Mouse (Mus musculus): Measurements from ENCODE around the gene Akt3. TPM values are rescaled to one million over a fixed set of nuclear protein-coding genes. Genes with fewer than 3 reads are reported as not detected.

The Akt3 gene
- polyA plus RNA-seq, 1 experiment from 2014 or later = 17.7 TPM

DNA sequence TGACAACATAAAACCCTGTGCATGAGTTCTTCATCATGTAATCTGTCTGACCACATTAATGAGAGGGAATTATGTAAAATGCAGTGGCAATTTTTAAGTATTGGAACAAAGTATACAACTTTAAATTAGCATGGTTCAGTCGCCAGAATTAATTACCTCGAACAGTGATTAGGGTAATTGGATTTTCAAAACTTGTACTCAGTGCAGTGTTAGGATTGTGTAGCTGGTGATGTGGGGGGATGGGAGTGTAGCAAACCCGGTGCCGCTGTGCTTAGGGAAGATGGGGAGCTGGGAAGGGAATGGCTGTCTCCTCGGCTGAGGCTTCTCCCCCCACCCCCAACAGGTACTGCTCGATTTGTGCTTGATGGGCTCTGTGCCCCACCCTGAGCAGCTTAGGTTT lies 255.1 kb downstream of the Akt3 start:
- no peaks in the 10 kb centered on the region for H3K36me3 ChIP-seq (ENCODE audit: control insufficient read depth, insufficient read depth, low read length)
- H3K4me3 ChIP-seq (ENCODE audit: low read length) = no peak overlapping the region
- peaks cover 30% of the 10 kb centered on the region for H3K4me1 ChIP-seq (ENCODE audit: control insufficient read depth, insufficient read depth, low read depth, low read length)
- H3K27ac ChIP-seq (ENCODE audit: low read depth, low read length) = no peak overlapping the region
- no peaks in the 10 kb centered on the region for H3K27me3 ChIP-seq (replicated peaks; ENCODE audit: control insufficient read depth, insufficient read depth, low read length)
- WGBS = 51% methylated on average over 6 of the region's 6 CpGs
- no peak overlapping the region for H3K4me2 ChIP-seq (ENCODE audit: low read length)
- no peak overlapping the region for H3K9ac ChIP-seq (ENCODE audit: low read depth, low read length)
- ATAC-seq = peak; percentile 12; the same call in 1 of the 2 replicates
- no peaks in the 10 kb centered on the region for H3K9me3 ChIP-seq (ENCODE audit: control insufficient read depth, low read length)

DNA sequence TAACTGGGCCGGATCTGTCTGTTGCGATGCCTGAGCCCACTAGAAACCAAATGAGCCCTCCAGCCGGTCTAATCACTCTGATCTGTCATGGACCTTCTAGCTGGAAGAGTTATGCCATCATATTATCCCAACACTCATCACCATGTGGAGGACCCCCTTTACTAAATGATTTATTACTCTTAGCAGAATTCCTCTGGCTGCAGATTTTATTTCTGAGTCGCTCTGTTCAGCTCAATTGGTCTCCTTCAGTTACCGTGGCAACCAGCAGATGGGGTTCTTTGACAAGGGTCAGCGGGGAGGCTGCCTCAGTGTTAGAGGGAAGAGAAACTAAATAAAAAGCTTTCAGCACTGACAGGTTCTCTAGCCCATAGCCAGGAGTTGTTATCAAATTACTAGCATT lies 259.0 kb downstream of the Akt3 start:
- WGBS = 11% methylated on average over 6 of the region's 6 CpGs
- no peaks in the 10 kb centered on the region for H3K9me3 ChIP-seq (ENCODE audit: control insufficient read depth, low read length)
- H3K4me2 ChIP-seq (ENCODE audit: low read length) = no peak overlapping the region
- H3K36me3 ChIP-seq (ENCODE audit: control insufficient read depth, insufficient read depth, low read length) = no peaks in the 10 kb centered on the region
- H3K9ac ChIP-seq (ENCODE audit: low read depth, low read length) = no peak overlapping the region
- H3K4me1 ChIP-seq (ENCODE audit: control insufficient read depth, insufficient read depth, low read depth, low read length) = peaks cover 52% of the 10 kb centered on the region
- no peak overlapping the region for H3K4me3 ChIP-seq (ENCODE audit: low read length)
- ATAC-seq = peak; percentile 57
- no peaks in the 10 kb centered on the region for H3K27me3 ChIP-seq (replicated peaks; ENCODE audit: control insufficient read depth, insufficient read depth, low read length)
- peak overlapping the region; percentile 50 for H3K27ac ChIP-seq (ENCODE audit: low read depth, low read length)

DNA sequence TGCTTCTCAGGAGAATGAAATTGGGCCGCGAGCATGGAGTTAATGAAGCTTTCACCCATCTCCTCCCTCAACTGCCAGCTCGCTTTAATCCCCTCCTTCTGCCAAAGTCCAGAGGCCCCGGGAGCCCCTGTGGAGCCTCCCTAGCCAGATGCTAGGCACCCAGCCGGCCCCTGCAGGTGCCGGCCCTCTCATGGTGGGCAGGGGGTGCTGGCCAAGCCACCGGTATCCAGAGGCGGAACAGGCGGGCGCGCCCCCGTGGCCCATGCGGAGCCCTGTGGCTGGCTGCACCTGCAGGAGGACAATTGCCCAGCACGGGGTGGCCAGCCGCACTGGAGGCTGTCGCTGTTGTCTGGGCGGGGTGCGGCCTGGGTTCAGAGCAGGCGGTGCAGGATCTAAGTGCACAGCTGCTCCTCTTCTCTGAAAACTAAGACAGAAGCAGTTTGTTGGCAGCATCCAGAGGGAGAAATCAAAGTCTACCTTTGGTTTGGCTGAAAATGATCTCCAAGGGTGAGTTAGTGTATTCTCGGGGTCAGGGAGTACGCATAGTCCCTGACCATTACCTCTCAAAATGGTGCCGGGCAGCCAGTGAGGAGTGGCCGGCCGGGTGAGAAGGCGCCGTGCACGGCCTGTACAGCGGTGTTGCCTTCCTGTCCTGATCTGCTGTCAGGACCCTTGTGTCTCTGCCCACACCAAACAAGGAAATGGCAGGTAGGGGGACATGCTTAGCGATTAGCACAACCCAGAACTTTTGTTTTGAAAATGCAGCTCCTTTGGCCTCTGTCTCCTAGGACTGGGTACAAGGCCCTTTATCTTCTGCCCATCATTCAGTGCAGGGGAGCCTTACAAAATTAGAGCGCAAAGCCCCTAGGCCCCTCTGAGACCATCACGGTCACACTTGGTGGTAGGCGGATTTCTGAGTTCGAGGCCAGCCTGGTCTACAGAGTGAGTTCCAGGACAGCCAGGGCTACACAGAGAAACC lies 260.0 kb downstream of the Akt3 start:
- ATAC-seq = peak; percentile 43
- Histone ChIP-seq H3K4me1 (ENCODE audit: control insufficient read depth, insufficient read depth, low read depth, low read length) (peaks cover 52% of the 10 kb centered on the region), H3K9ac (ENCODE audit: low read depth, low read length) (peak overlapping the region; percentile 64), H3K9me3 (ENCODE audit: control insufficient read depth, low read length) (no peaks in the 10 kb centered on the region), H3K36me3 (ENCODE audit: control insufficient read depth, insufficient read depth, low read length) (no peaks in the 10 kb centered on the region), H3K4me2 (ENCODE audit: low read length) (peak overlapping the region; percentile 51), H3K27me3 (replicated peaks; ENCODE audit: control insufficient read depth, insufficient read depth, low read length) (no peaks in the 10 kb centered on the region), H3K4me3 (ENCODE audit: low read length) (peak overlapping the region; percentile 21), H3K27ac (ENCODE audit: low read depth, low read length) (peak overlapping the region; percentile 86)
- 17% methylated on average over 33 of the region's 33 CpGs for whole genome bisulfite sequencing

DNA sequence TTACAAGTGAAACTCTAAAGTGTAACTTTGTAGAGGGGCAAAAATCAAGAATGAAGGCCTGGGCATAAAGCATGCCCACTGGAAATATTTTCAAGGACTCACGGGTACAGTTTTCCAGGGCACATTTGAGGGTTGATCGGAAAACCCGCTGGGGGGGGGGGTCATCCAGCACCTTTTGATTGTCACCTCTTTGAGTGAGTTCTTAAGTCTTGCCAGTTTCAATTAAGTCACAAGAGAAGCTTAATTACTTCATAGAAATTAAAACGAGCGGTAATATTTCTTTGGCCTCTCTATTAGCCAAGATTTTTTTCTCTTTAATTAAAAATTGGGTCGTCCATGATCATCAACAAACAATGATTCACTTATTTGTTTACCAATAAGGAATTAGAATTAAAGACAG lies 260.7 kb downstream of the Akt3 start:
- Histone ChIP-seq H3K4me1 (ENCODE audit: control insufficient read depth, insufficient read depth, low read depth, low read length) (peaks cover 52% of the 10 kb centered on the region), H3K9ac (ENCODE audit: low read depth, low read length) (peak overlapping the region; percentile 13; the same call in 1 of the 2 replicates), H3K4me2 (ENCODE audit: low read length) (peak overlapping the region; percentile 39), H3K27me3 (replicated peaks; ENCODE audit: control insufficient read depth, insufficient read depth, low read length) (no peaks in the 10 kb centered on the region), H3K4me3 (ENCODE audit: low read length) (no peak overlapping the region), H3K36me3 (ENCODE audit: control insufficient read depth, insufficient read depth, low read length) (no peaks in the 10 kb centered on the region), H3K27ac (ENCODE audit: low read depth, low read length) (peak overlapping the region; percentile 86), H3K9me3 (ENCODE audit: control insufficient read depth, low read length) (no peaks in the 10 kb centered on the region)
- 35% methylated on average over 6 of the region's 6 CpGs for WGBS
- no peak for ATAC-seq

DNA sequence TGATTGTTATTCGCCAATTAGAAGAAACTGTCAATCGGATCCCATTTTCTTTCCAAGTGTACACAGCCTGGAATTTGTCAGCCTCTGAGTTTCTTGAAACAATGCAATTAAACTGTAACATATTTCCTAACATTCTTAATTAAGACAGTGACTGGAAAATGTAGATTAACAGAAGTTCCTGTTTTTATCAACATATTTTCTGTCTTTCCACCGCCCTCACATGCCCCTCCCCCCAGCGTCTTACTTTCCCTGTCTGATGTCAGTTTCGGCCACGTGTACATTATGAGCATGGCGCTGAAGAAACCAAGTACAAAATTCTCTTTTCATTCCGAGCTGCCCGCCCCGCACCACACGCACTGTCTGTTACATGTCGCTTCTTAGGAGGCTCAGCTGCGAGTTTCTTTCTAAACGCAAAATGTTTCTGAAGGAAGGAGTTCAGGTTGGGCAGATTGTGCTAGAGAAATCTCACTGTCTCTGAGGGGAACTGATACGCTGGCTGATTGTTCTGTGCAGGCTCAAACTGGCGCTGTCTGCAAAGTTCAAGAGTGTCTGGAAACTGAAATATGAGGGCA lies 261.3 kb downstream of the Akt3 start:
- 21% methylated on average over 16 of the region's 16 CpGs for WGBS
- H3K27me3 ChIP-seq (replicated peaks; ENCODE audit: control insufficient read depth, insufficient read depth, low read length) = no peaks in the 10 kb centered on the region
- H3K4me3 ChIP-seq (ENCODE audit: low read length) = no peak overlapping the region
- H3K4me2 ChIP-seq (ENCODE audit: low read length) = peak overlapping the region; percentile 39
- no peaks in the 10 kb centered on the region for H3K36me3 ChIP-seq (ENCODE audit: control insufficient read depth, insufficient read depth, low read length)
- peaks cover 52% of the 10 kb centered on the region for H3K4me1 ChIP-seq (ENCODE audit: control insufficient read depth, insufficient read depth, low read depth, low read length)
- H3K27ac ChIP-seq (ENCODE audit: low read depth, low read length) = peak overlapping the region; percentile 68
- ATAC-seq = no peak
- peak overlapping the region; percentile 31; the same call in 1 of the 2 replicates for H3K9ac ChIP-seq (ENCODE audit: low read depth, low read length)
- no peaks in the 10 kb centered on the region for H3K9me3 ChIP-seq (ENCODE audit: control insufficient read depth, low read length)

DNA sequence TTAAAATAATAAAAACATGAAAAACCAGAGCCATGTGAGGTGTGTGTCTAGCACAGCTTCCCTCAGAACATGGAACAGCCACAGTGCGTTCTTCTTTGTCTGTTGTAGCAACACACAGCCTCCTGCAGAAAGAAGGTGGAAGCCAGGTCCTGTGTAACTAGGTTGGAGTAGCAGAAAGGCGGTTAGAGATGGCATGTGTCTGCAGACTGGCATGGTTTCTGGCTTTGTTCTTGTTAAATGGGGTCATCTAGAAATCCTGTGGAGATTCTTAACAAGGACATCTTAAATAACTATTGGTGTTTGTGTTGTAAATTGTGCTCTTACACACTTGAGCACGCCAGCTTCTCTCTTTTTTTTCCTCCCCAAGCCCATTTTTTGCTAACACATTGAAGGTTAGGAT lies 261.8 kb downstream of the Akt3 start:
- H3K9ac ChIP-seq (ENCODE audit: low read depth, low read length) = no peak overlapping the region
- WGBS = 64% methylated on average over 3 of the region's 3 CpGs
- no peaks in the 10 kb centered on the region for H3K9me3 ChIP-seq (ENCODE audit: control insufficient read depth, low read length)
- no peak for ATAC-seq
- H3K4me3 ChIP-seq (ENCODE audit: low read length) = no peak overlapping the region
- peak overlapping the region; percentile 76; the same call in 1 of the 2 replicates for H3K27ac ChIP-seq (ENCODE audit: low read depth, low read length)
- H3K36me3 ChIP-seq (ENCODE audit: control insufficient read depth, insufficient read depth, low read length) = no peaks in the 10 kb centered on the region
- H3K4me1 ChIP-seq (ENCODE audit: control insufficient read depth, insufficient read depth, low read depth, low read length) = peaks cover 52% of the 10 kb centered on the region
- no peak overlapping the region for H3K4me2 ChIP-seq (ENCODE audit: low read length)
- no peaks in the 10 kb centered on the region for H3K27me3 ChIP-seq (replicated peaks; ENCODE audit: control insufficient read depth, insufficient read depth, low read length)

DNA sequence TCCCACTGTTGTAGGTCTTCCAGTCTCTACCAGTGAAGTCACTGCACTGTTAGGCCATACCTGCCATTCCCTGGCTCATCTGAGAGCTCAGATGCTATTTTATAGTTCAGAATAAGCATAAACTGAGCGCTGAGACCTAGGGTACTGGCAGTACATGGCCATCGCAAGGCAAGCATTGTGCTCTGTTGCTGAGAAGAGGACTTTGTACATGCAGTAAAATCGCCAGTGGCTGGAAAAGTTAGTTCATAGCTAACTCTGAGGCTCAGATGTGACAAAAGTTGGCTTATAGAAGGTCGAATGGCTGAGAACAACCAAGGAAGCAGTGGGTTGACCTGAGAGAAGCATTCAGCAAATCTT lies 262.6 kb downstream of the Akt3 start:
- Histone ChIP-seq H3K4me2 (ENCODE audit: low read length) (no peak overlapping the region), H3K27ac (ENCODE audit: low read depth, low read length) (peak overlapping the region; percentile 76), H3K9me3 (ENCODE audit: control insufficient read depth, low read length) (no peaks in the 10 kb centered on the region), H3K4me1 (ENCODE audit: control insufficient read depth, insufficient read depth, low read depth, low read length) (peaks cover 52% of the 10 kb centered on the region), H3K27me3 (replicated peaks; ENCODE audit: control insufficient read depth, insufficient read depth, low read length) (no peaks in the 10 kb centered on the region), H3K9ac (ENCODE audit: low read depth, low read length) (no peak overlapping the region), H3K36me3 (ENCODE audit: control insufficient read depth, insufficient read depth, low read length) (no peaks in the 10 kb centered on the region), H3K4me3 (ENCODE audit: low read length) (no peak overlapping the region)
- WGBS = 72% methylated on average over 4 of the region's 4 CpGs
- ATAC-seq = no peak

DNA sequence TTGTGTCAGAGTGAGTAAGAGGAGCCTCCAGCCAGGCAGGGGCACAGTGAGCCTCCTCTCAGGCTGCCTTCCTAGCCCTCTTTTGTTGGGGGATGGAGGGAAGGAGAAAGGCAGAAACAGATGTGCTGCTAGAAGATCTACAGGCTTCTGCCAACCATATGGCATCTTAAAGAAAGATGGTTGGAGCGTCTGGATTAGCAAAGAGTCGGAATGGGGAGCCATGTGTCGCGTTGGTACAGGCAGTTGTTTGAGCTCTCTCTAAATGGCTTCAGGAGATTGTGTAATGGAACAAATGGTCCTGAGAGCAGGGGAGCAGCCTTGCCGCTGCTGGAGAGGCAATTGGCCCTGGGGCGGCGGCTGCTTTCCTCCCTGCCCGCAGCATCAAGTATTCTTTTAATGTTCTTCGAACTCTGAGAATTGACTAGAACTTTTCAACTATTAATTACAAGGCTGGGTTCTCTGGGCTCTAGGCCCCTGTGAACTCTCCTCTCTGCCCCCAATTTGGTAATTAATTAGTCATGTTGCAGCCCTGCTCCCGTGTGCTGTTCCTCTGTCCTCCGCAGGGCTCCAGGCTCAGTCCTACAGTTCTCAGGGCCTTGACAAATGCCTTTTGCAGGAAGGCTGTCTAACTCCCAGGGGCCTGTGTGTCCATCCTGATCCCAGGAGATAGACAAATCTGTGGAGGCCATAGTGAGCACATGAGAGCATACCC lies 263.1 kb downstream of the Akt3 start:
- Histone ChIP-seq H3K27me3 (replicated peaks; ENCODE audit: control insufficient read depth, insufficient read depth, low read length) (no peaks in the 10 kb centered on the region), H3K4me1 (ENCODE audit: control insufficient read depth, insufficient read depth, low read depth, low read length) (peaks cover 51% of the 10 kb centered on the region), H3K4me2 (ENCODE audit: low read length) (no peak overlapping the region), H3K36me3 (ENCODE audit: control insufficient read depth, insufficient read depth, low read length) (no peaks in the 10 kb centered on the region), H3K9ac (ENCODE audit: low read depth, low read length) (no peak overlapping the region), H3K9me3 (ENCODE audit: control insufficient read depth, low read length) (no peaks in the 10 kb centered on the region), H3K27ac (ENCODE audit: low read depth, low read length) (peak overlapping the region; percentile 76), H3K4me3 (ENCODE audit: low read length) (no peak overlapping the region)
- WGBS = 14% methylated on average over 11 of the region's 11 CpGs
- ATAC-seq = 0 out of 2 replicates have a peak, but pooled peaks have one; percentile 13

DNA sequence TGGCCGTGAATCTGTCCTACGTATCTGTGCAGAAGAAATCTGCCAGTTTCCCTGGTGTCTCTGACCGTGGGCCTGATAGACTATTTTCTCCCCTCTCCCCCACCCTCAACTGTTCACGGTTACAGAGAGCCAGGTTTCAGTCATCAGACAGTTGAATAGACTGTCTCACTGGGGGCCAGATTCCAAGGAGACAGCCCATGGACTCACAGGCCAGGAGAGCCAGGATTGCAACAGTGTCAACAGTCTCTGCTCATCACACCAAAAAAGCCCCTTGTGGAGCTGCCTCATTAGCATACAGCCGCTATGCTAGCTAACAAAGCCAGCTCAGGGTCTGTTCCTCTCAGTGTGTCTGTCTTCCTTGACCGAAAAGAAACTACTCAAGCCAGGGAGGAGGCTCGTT lies 263.9 kb downstream of the Akt3 start:
- H3K27ac ChIP-seq (ENCODE audit: low read depth, low read length) = peak overlapping the region; percentile 76
- no peak overlapping the region for H3K9ac ChIP-seq (ENCODE audit: low read depth, low read length)
- H3K9me3 ChIP-seq (ENCODE audit: control insufficient read depth, low read length) = no peaks in the 10 kb centered on the region
- peaks cover 45% of the 10 kb centered on the region for H3K4me1 ChIP-seq (ENCODE audit: control insufficient read depth, insufficient read depth, low read depth, low read length)
- ATAC-seq = peak; percentile 76
- 27% methylated on average over 7 of the region's 7 CpGs for WGBS
- H3K27me3 ChIP-seq (replicated peaks; ENCODE audit: control insufficient read depth, insufficient read depth, low read length) = no peaks in the 10 kb centered on the region
- no peaks in the 10 kb centered on the region for H3K36me3 ChIP-seq (ENCODE audit: control insufficient read depth, insufficient read depth, low read length)
- H3K4me3 ChIP-seq (ENCODE audit: low read length) = no peak overlapping the region
- H3K4me2 ChIP-seq (ENCODE audit: low read length) = no peak overlapping the region

Data from hindbrain, embryonic 16.5 days (tissue).